Comparison of ENCODE assay signal across 9 mouse cellular contexts in genomic region chr9:44131276-44131590, GRCm38 (mm10). TPM values are rescaled to one million over a fixed set of nuclear protein-coding genes. Genes with fewer than 3 reads are reported as not detected.
A peak's percentile ranks its signal among the peaks of the same experiment; 100 is the strongest.
DNase-seq lines count a peak whose midpoint lies in the region; ATAC-seq lines count a peak whose summit lies in the region.
"Had no signal": no experiment of that assay in that cellular context is flagged by ENCODE, and none has a peak within 500 bp of the region (broad histone marks: within the 10 kb centered on the region; RNA-seq: fewer than 3 reads in every experiment).

No protein-coding gene starts in this region.

- WGBS in hindbrain, embryonic 12.5 days: 38% methylated on average over 7 of the region's 7 CpGs
- WGBS in hindbrain, embryonic 11.5 days: 37% methylated on average over 7 of the region's 7 CpGs
- 35% methylated on average over 7 of the region's 7 CpGs for WGBS in midbrain, embryonic 13.5 days
- WGBS in midbrain, embryonic 16.5 days: 42% methylated on average over 7 of the region's 7 CpGs
- WGBS in limb, embryonic 10.5 days: 41% methylated on average over 7 of the region's 7 CpGs

- H3K4me3 ChIP-seq in hindbrain, embryonic 12.5 days: no peak overlapping the region
- no peak overlapping the region for H3K4me3 ChIP-seq in hindbrain, embryonic 11.5 days (ENCODE audit: low read depth, low read length)
- no peak overlapping the region for H3K4me3 ChIP-seq in midbrain, embryonic 13.5 days (replicated peaks)
- no peak overlapping the region for H3K4me3 ChIP-seq in midbrain, embryonic 16.5 days (ENCODE audit: low read depth, low read length)
- H3K4me3 ChIP-seq in limb, embryonic 10.5 days: no peak overlapping the region

- H3K9me3 ChIP-seq in hindbrain, embryonic 12.5 days (replicated peaks): no peaks in the 10 kb centered on the region
- no peaks in the 10 kb centered on the region for H3K9me3 ChIP-seq in hindbrain, embryonic 11.5 days (ENCODE audit: control insufficient read depth, low read length)
- H3K9me3 ChIP-seq in midbrain, embryonic 13.5 days: no peaks in the 10 kb centered on the region
- no peaks in the 10 kb centered on the region for H3K9me3 ChIP-seq in midbrain, embryonic 16.5 days (replicated peaks; ENCODE audit: control insufficient read depth, low read length, poor library complexity, severe bottlenecking)
- H3K9me3 ChIP-seq in limb, embryonic 10.5 days (replicated peaks): no peaks in the 10 kb centered on the region

- H3K4me1 ChIP-seq in hindbrain, embryonic 12.5 days: peaks cover 42% of the 10 kb centered on the region
- H3K4me1 ChIP-seq in hindbrain, embryonic 11.5 days (replicated peaks; ENCODE audit: control insufficient read depth, insufficient read depth, low read length): peaks cover 14% of the 10 kb centered on the region
- peaks cover 52% of the 10 kb centered on the region for H3K4me1 ChIP-seq in midbrain, embryonic 13.5 days (replicated peaks)
- H3K4me1 ChIP-seq in midbrain, embryonic 16.5 days (ENCODE audit: control insufficient read depth, insufficient read depth, low read length): peaks cover 24% of the 10 kb centered on the region
- H3K4me1 ChIP-seq in limb, embryonic 10.5 days: peaks cover 66% of the 10 kb centered on the region

- no peak overlapping the region for H3K9ac ChIP-seq in hindbrain, embryonic 12.5 days
- no peak overlapping the region for H3K9ac ChIP-seq in hindbrain, embryonic 11.5 days (ENCODE audit: low read depth, low read length)
- H3K9ac ChIP-seq in midbrain, embryonic 13.5 days (replicated peaks): no peak overlapping the region
- no peak overlapping the region for H3K9ac ChIP-seq in midbrain, embryonic 16.5 days (ENCODE audit: low read depth, low read length)

- H3K36me3 ChIP-seq in hindbrain, embryonic 12.5 days: no peaks in the 10 kb centered on the region
- no peaks in the 10 kb centered on the region for H3K36me3 ChIP-seq in hindbrain, embryonic 11.5 days (ENCODE audit: control insufficient read depth, insufficient read depth, low read length)
- no peaks in the 10 kb centered on the region for H3K36me3 ChIP-seq in midbrain, embryonic 13.5 days
- no peaks in the 10 kb centered on the region for H3K36me3 ChIP-seq in midbrain, embryonic 16.5 days (ENCODE audit: control insufficient read depth, insufficient read depth, low read length)
- no peaks in the 10 kb centered on the region for H3K36me3 ChIP-seq in limb, embryonic 10.5 days

- ATAC-seq in hindbrain, embryonic 12.5 days (ENCODE audit: low FRiP score): no peak
- ATAC-seq in hindbrain, embryonic 11.5 days (ENCODE audit: low FRiP score): no peak
- ATAC-seq in midbrain, embryonic 13.5 days: no peak
- no peak for ATAC-seq in midbrain, embryonic 16.5 days
- no peak for ATAC-seq in cerebellum, adult (ENCODE audit: insufficient number of reproducible peaks, low FRiP score, low TSS enrichment)

- no peak overlapping the region for H3K4me2 ChIP-seq in hindbrain, embryonic 12.5 days (replicated peaks)
- H3K4me2 ChIP-seq in hindbrain, embryonic 11.5 days (replicated peaks; ENCODE audit: low read depth, low read length): no peak overlapping the region
- no peak overlapping the region for H3K4me2 ChIP-seq in midbrain, embryonic 13.5 days (replicated peaks)
- H3K4me2 ChIP-seq in midbrain, embryonic 16.5 days (ENCODE audit: low read length): no peak overlapping the region

- peaks cover 62% of the 10 kb centered on the region for H3K27me3 ChIP-seq in hindbrain, embryonic 12.5 days
- peaks cover 42% of the 10 kb centered on the region for H3K27me3 ChIP-seq in hindbrain, embryonic 11.5 days (ENCODE audit: control insufficient read depth, insufficient read depth, low read length)
- H3K27me3 ChIP-seq in midbrain, embryonic 13.5 days: peaks cover 61% of the 10 kb centered on the region
- H3K27me3 ChIP-seq in midbrain, embryonic 16.5 days (ENCODE audit: control insufficient read depth, insufficient read depth, low read depth, low read length): peaks cover 42% of the 10 kb centered on the region
- H3K27me3 ChIP-seq in limb, embryonic 10.5 days (ENCODE audit: low read depth, poor library complexity, severe bottlenecking): peaks cover 60% of the 10 kb centered on the region

- DNase-seq in hindbrain, embryonic 11.5 days (ENCODE audit: low spot score): no peak
- peak; percentile 33 for DNase-seq in limb, embryonic 10.5 days (ENCODE audit: low spot score)
- no peak for DNase-seq in adrenal gland, postnatal 25 days
- DNase-seq in layer of hippocampus, adult 9-11 months: no peak

- H3K27ac ChIP-seq in hindbrain, embryonic 12.5 days: 0 out of 2 replicates have a peak overlapping the region, but pooled peaks have one; percentile 1
- H3K27ac ChIP-seq in hindbrain, embryonic 11.5 days (ENCODE audit: low read depth, low read length): no peak overlapping the region
- peak overlapping the region; percentile 56; the same call in 1 of the 2 replicates for H3K27ac ChIP-seq in midbrain, embryonic 13.5 days
- H3K27ac ChIP-seq in midbrain, embryonic 16.5 days (ENCODE audit: low read length): no peak overlapping the region
- peak overlapping the region; percentile 83 for H3K27ac ChIP-seq in limb, embryonic 10.5 days

RNA-seq across cellular contexts. Expression of gene Mcam, which starts 3.0 kb away (rescaled TPM):
- 14.5 and 15.4 TPM in 2 replicates for polyA plus RNA-seq in hindbrain, embryonic 12.5 days (2016; fragmentation: Nextera tagmentation; extraction: Ambion mirVana)
- polyA plus RNA-seq in hindbrain, embryonic 11.5 days (2014; fragmentation: Nextera tagmentation; extraction: Ambion mirVana): 13.0 and 14.3 TPM in 2 replicates
- polyA plus RNA-seq in midbrain, embryonic 13.5 days (2015; fragmentation: Nextera tagmentation; extraction: Ambion mirVana): 11.6 and 13.7 TPM in 2 replicates
- polyA plus RNA-seq in midbrain, embryonic 16.5 days (2015; fragmentation: Nextera tagmentation; extraction: Ambion mirVana): 9.6 and 10.5 TPM in 2 replicates
- polyA plus RNA-seq in limb, embryonic 10.5 days (2016; fragmentation: Nextera tagmentation; extraction: Ambion mirVana): 9.8 and 10.1 TPM in 2 replicates
- 32.2 and 32.9 TPM in 2 replicates for total RNA-seq in adrenal gland, postnatal 25 days (2021)

RNA-seq across cellular contexts. Expression of gene Rnf26, which starts 17.9 kb away (rescaled TPM):
- 57.1 and 61.4 TPM in 2 replicates for polyA plus RNA-seq in hindbrain, embryonic 12.5 days (2016; fragmentation: Nextera tagmentation; extraction: Ambion mirVana)
- 43.7 and 51.8 TPM in 2 replicates for polyA plus RNA-seq in hindbrain, embryonic 11.5 days (2014; fragmentation: Nextera tagmentation; extraction: Ambion mirVana)
- 29.9 and 32.7 TPM in 2 replicates for polyA plus RNA-seq in midbrain, embryonic 13.5 days (2015; fragmentation: Nextera tagmentation; extraction: Ambion mirVana)
- 25.6 and 26.0 TPM in 2 replicates for polyA plus RNA-seq in midbrain, embryonic 16.5 days (2015; fragmentation: Nextera tagmentation; extraction: Ambion mirVana)
- polyA plus RNA-seq in limb, embryonic 10.5 days (2016; fragmentation: Nextera tagmentation; extraction: Ambion mirVana): 88.1 and 97.0 TPM in 2 replicates
- 30.3 and 36.4 TPM in 2 replicates for total RNA-seq in adrenal gland, postnatal 25 days (2021)

RNA-seq across cellular contexts. Expression of gene Gm49380, which starts 17.9 kb away (rescaled TPM):
- 0.26 and 0.30 TPM in 2 replicates for polyA plus RNA-seq in hindbrain, embryonic 12.5 days (2016; fragmentation: Nextera tagmentation; extraction: Ambion mirVana)
- polyA plus RNA-seq in hindbrain, embryonic 11.5 days (2014; fragmentation: Nextera tagmentation; extraction: Ambion mirVana): 0.29 and 0.38 TPM in 2 replicates
- polyA plus RNA-seq in midbrain, embryonic 13.5 days (2015; fragmentation: Nextera tagmentation; extraction: Ambion mirVana): 0.24 and 0.36 TPM in 2 replicates
- polyA plus RNA-seq in midbrain, embryonic 16.5 days (2015; fragmentation: Nextera tagmentation; extraction: Ambion mirVana): 0.10 and 0.15 TPM in 2 replicates
- polyA plus RNA-seq in limb, embryonic 10.5 days (2016; fragmentation: Nextera tagmentation; extraction: Ambion mirVana): 0.10 and 0.35 TPM in 2 replicates
- 0.82 and 1.5 TPM in 2 replicates for total RNA-seq in adrenal gland, postnatal 25 days (2021)

RNA-seq across cellular contexts. Expression of gene C1qtnf5, which starts 24.2 kb away (rescaled TPM):
- polyA plus RNA-seq in hindbrain, embryonic 12.5 days (2016; fragmentation: Nextera tagmentation; extraction: Ambion mirVana): 1.4 and 1.8 TPM in 2 replicates
- polyA plus RNA-seq in hindbrain, embryonic 11.5 days (2014; fragmentation: Nextera tagmentation; extraction: Ambion mirVana): 0.82 and 1.2 TPM in 2 replicates
- 1.9 and 2.5 TPM in 2 replicates for polyA plus RNA-seq in midbrain, embryonic 13.5 days (2015; fragmentation: Nextera tagmentation; extraction: Ambion mirVana)
- polyA plus RNA-seq in midbrain, embryonic 16.5 days (2015; fragmentation: Nextera tagmentation; extraction: Ambion mirVana): 4.6 and 5.5 TPM in 2 replicates
- 0.24 TPM in 1 of 2 replicates, not detected in the other for polyA plus RNA-seq in limb, embryonic 10.5 days (2016; fragmentation: Nextera tagmentation; extraction: Ambion mirVana)
- total RNA-seq in adrenal gland, postnatal 25 days (2021): 9.9 and 10.9 TPM in 2 replicates

RNA-seq across cellular contexts. Expression of gene Mfrp, which starts 29.7 kb away (rescaled TPM):
- 0.14 and 0.30 TPM in 2 replicates for polyA plus RNA-seq in hindbrain, embryonic 12.5 days (2016; fragmentation: Nextera tagmentation; extraction: Ambion mirVana)
- 0.10 and 0.23 TPM in 2 replicates for polyA plus RNA-seq in hindbrain, embryonic 11.5 days (2014; fragmentation: Nextera tagmentation; extraction: Ambion mirVana)
- polyA plus RNA-seq in midbrain, embryonic 13.5 days (2015; fragmentation: Nextera tagmentation; extraction: Ambion mirVana): 0.16 TPM in 1 of 2 replicates, not detected in the other
- polyA plus RNA-seq in midbrain, embryonic 16.5 days (2015; fragmentation: Nextera tagmentation; extraction: Ambion mirVana): 0.15 and 0.16 TPM in 2 replicates
- polyA plus RNA-seq in limb, embryonic 10.5 days (2016; fragmentation: Nextera tagmentation; extraction: Ambion mirVana): 0.13 and 0.14 TPM in 2 replicates
- not detected in 2 replicates for total RNA-seq in adrenal gland, postnatal 25 days (2021)
- total RNA-seq: gastrocnemius, postnatal 25 days had no signal

Comparison
In these comparisons a context has a peak if more than half of its experiments do, and no peak if none do; other contexts are left out.
1. H3K27ac ChIP-seq: peak in hindbrain, embryonic 12.5 days (single experiment), midbrain, embryonic 13.5 days (single experiment) and limb, embryonic 10.5 days (single experiment); none in hindbrain, embryonic 11.5 days (single experiment) and midbrain, embryonic 16.5 days (single experiment).